Comparison of ENCODE assay signal across 8 mouse cellular contexts in the genomic region with DNA sequence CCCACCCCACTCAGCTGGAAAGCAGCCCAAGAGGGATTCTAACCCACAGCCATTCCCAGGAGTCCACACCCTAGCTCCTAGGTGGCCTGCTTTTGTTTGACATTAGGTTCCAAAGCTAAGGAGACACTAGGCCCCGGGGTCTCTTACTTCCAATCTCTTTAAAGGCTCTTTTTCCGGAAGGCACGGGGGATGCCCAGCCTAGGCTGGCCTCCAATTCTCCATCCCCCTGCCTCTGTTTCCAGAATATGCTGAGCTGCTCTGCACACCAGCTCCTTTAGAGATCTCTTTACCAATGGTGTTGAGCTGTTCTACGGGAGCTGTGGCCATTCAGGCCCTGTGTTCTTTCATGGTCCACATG. TPM values are rescaled to one million over a fixed set of nuclear protein-coding genes. Genes with fewer than 3 reads are reported as not detected.
DNase-seq lines count a peak whose midpoint lies in the region; ATAC-seq lines count a peak whose summit lies in the region.
"Had no signal": no experiment of that assay in that cellular context is flagged by ENCODE, and none has a peak within 500 bp of the region (broad histone marks: within the 10 kb centered on the region; RNA-seq: fewer than 3 reads in every experiment).

No protein-coding gene starts in this region.

- DNase-seq in lung, postnatal 25 days (ENCODE audit: low spot score), result no peak
- no peak for DNase-seq in layer of hippocampus, postnatal 14 days (ENCODE audit: low spot score in 2 of 2)
- DNase-seq: spleen, adult 18-20 months had no signal

- no peak overlapping the region for H3K27ac ChIP-seq in lung, embryonic 16.5 days (ENCODE audit: low read length)
- H3K27ac ChIP-seq in forebrain, embryonic 13.5 days, result peak overlapping the region; percentile 27
- H3K27ac ChIP-seq in limb, embryonic 15.5 days, result no peak overlapping the region
- peak overlapping the region; percentile 78; the same call in 1 of the 2 replicates for H3K27ac ChIP-seq in stomach, embryonic 15.5 days

- peaks cover 20% of the 10 kb centered on the region for H3K4me1 ChIP-seq in lung, embryonic 16.5 days (replicated peaks; ENCODE audit: control insufficient read depth, insufficient read depth, low read length)
- H3K4me1 ChIP-seq in forebrain, embryonic 13.5 days, result peaks cover 57% of the 10 kb centered on the region
- H3K4me1 ChIP-seq in limb, embryonic 15.5 days, result peaks cover 42% of the 10 kb centered on the region
- peaks cover 41% of the 10 kb centered on the region for H3K4me1 ChIP-seq in stomach, embryonic 15.5 days

- no peaks in the 10 kb centered on the region for H3K9me3 ChIP-seq in lung, embryonic 16.5 days (ENCODE audit: control insufficient read depth, low read length)
- no peaks in the 10 kb centered on the region for H3K9me3 ChIP-seq in forebrain, embryonic 13.5 days (replicated peaks)
- H3K9me3 ChIP-seq in limb, embryonic 15.5 days, result no peaks in the 10 kb centered on the region
- no peaks in the 10 kb centered on the region for H3K9me3 ChIP-seq in stomach, embryonic 15.5 days

- no peak for ATAC-seq in lung, embryonic 16.5 days (ENCODE audit: low read depth)
- no peak for ATAC-seq in forebrain, embryonic 13.5 days
- no peak for ATAC-seq in limb, embryonic 15.5 days (ENCODE audit: insufficient number of reproducible peaks, low FRiP score, low TSS enrichment, low read depth)
- ATAC-seq in stomach, embryonic 15.5 days (ENCODE audit: insufficient read depth, low FRiP score, low read depth), result no peak
- no peak for ATAC-seq in erythroid progenitor cell, adult 5-6 weeks (replicated peaks; ENCODE audit: low FRiP score, poor library complexity, severe bottlenecking)

- H3K9ac ChIP-seq in lung, embryonic 16.5 days (ENCODE audit: low read length), result no peak overlapping the region
- peak overlapping the region; percentile 82 for H3K9ac ChIP-seq in forebrain, embryonic 13.5 days
- H3K9ac ChIP-seq in limb, embryonic 15.5 days, result no peak overlapping the region
- H3K9ac ChIP-seq in stomach, embryonic 15.5 days, result peak overlapping the region; percentile 73

- no peaks in the 10 kb centered on the region for H3K27me3 ChIP-seq in lung, embryonic 16.5 days (ENCODE audit: control insufficient read depth, insufficient read depth, low read depth, low read length)
- H3K27me3 ChIP-seq in forebrain, embryonic 13.5 days, result no peaks in the 10 kb centered on the region
- no peaks in the 10 kb centered on the region for H3K27me3 ChIP-seq in limb, embryonic 15.5 days
- no peaks in the 10 kb centered on the region for H3K27me3 ChIP-seq in stomach, embryonic 15.5 days (replicated peaks)

- whole genome bisulfite sequencing in lung, embryonic 16.5 days, result 74% methylated on average over 4 of the region's 4 CpGs
- 48% methylated on average over 4 of the region's 4 CpGs for WGBS in forebrain, embryonic 13.5 days
- WGBS in limb, embryonic 15.5 days, result 64% methylated on average over 4 of the region's 4 CpGs
- WGBS in stomach, embryonic 15.5 days, result 62% methylated on average over 4 of the region's 4 CpGs

- no peaks in the 10 kb centered on the region for H3K36me3 ChIP-seq in lung, embryonic 16.5 days (ENCODE audit: control insufficient read depth, insufficient read depth, low read length)
- peaks cover 6% of the 10 kb centered on the region; the same call in 1 of the 2 replicates for H3K36me3 ChIP-seq in forebrain, embryonic 13.5 days (ENCODE audit: poor library complexity, severe bottlenecking)
- no peaks in the 10 kb centered on the region for H3K36me3 ChIP-seq in limb, embryonic 15.5 days
- no peaks in the 10 kb centered on the region for H3K36me3 ChIP-seq in stomach, embryonic 15.5 days

- peak overlapping the region; percentile 75 for H3K4me2 ChIP-seq in lung, embryonic 16.5 days (ENCODE audit: low read depth, low read length)
- peak overlapping the region; percentile 84 for H3K4me2 ChIP-seq in forebrain, embryonic 13.5 days
- peak overlapping the region; percentile 83 for H3K4me2 ChIP-seq in limb, embryonic 15.5 days
- H3K4me2 ChIP-seq in stomach, embryonic 15.5 days, result peak overlapping the region; percentile 82

- peak overlapping the region; percentile 72 for H3K4me3 ChIP-seq in lung, embryonic 16.5 days (ENCODE audit: low read length)
- peak overlapping the region; percentile 71 for H3K4me3 ChIP-seq in forebrain, embryonic 13.5 days
- H3K4me3 ChIP-seq in limb, embryonic 15.5 days, result peak overlapping the region; percentile 73
- H3K4me3 ChIP-seq in stomach, embryonic 15.5 days (replicated peaks), result peak overlapping the region; percentile 72

RNA-seq across cellular contexts. Expression of gene Cotl1, which starts 1.4 kb away (rescaled TPM):
- polyA plus RNA-seq in lung, embryonic 16.5 days (2015; fragmentation: Nextera tagmentation; extraction: Ambion mirVana), result 78.4 and 88.5 TPM in 2 replicates
- 92.3 and 99.6 TPM in 2 replicates for polyA plus RNA-seq in forebrain, embryonic 13.5 days (2015; fragmentation: Nextera tagmentation; extraction: Ambion mirVana)
- polyA plus RNA-seq in limb, embryonic 15.5 days (2015; fragmentation: Nextera tagmentation; extraction: Ambion mirVana), result 55.1 and 65.4 TPM in 2 replicates
- polyA plus RNA-seq in stomach, embryonic 15.5 days (2015; fragmentation: Nextera tagmentation; extraction: Ambion mirVana), result 119 and 135 TPM in 2 replicates
- 17.2 and 53.0 TPM in 2 replicates for total RNA-seq in erythroid progenitor cell, adult 5-6 weeks (2015; ENCODE audit: low replicate concordance)
- 60.7 and 71.3 TPM in 2 replicates for total RNA-seq in erythroid progenitor cell, adult 5-6 weeks (2017; ENCODE audit: low replicate concordance)
- 100 to 1,000 TPM; 103 to 114 TPM for total RNA-seq in layer of hippocampus, postnatal 14 days (2021)

RNA-seq across cellular contexts. Expression of gene Klhl36, which starts 23.1 kb away (rescaled TPM):
- 14.5 and 15.0 TPM in 2 replicates for polyA plus RNA-seq in lung, embryonic 16.5 days (2015; fragmentation: Nextera tagmentation; extraction: Ambion mirVana)
- 10.8 and 12.6 TPM in 2 replicates for polyA plus RNA-seq in forebrain, embryonic 13.5 days (2015; fragmentation: Nextera tagmentation; extraction: Ambion mirVana)
- polyA plus RNA-seq in limb, embryonic 15.5 days (2015; fragmentation: Nextera tagmentation; extraction: Ambion mirVana), result 13.0 and 13.5 TPM in 2 replicates
- polyA plus RNA-seq in stomach, embryonic 15.5 days (2015; fragmentation: Nextera tagmentation; extraction: Ambion mirVana), result 12.3 and 12.8 TPM in 2 replicates
- total RNA-seq in erythroid progenitor cell, adult 5-6 weeks (2015; ENCODE audit: low replicate concordance), result 1.1 TPM in 1 of 2 replicates, not detected in the other
- total RNA-seq in erythroid progenitor cell, adult 5-6 weeks (2017; ENCODE audit: low replicate concordance), result 1.8 and 2.3 TPM in 2 replicates
- 1 to 10 TPM; 8.2 to 8.4 TPM for total RNA-seq in layer of hippocampus, postnatal 14 days (2021)

Comparison
In these comparisons a context has a peak if more than half of its experiments do, and no peak if none do; other contexts are left out.
1. H3K27ac ChIP-seq: peak in forebrain, embryonic 13.5 days (single experiment) and stomach, embryonic 15.5 days (single experiment); none in lung, embryonic 16.5 days (single experiment) and limb, embryonic 15.5 days (single experiment).
2. H3K9ac ChIP-seq: peak in forebrain, embryonic 13.5 days (single experiment) and stomach, embryonic 15.5 days (single experiment); none in lung, embryonic 16.5 days (single experiment) and limb, embryonic 15.5 days (single experiment).
3. Peak in every context shown above with its lines, with median percentiles within 50 percentile points of each other: H3K4me2 ChIP-seq and H3K4me3 ChIP-seq.